Mouse (Mus musculus) naive thymus-derived CD4-positive, alpha-beta T cell, adult 2 months (primary cell): ENCODE measurements around the gene Oas1e.

Source experiments
- DNase-seq: peaks from one replicate; pipeline ENCODE4 v3.0.0-alpha.2; 2011; ENCODE audit warnings: low read depth

Oas1e gene

GRCm38 (mm10) chr5:120776801-120777200, 18.5 kb downstream of the Oas1e start:
- DNase-seq: peak; percentile 39

GRCm38 (mm10) chr5:120775287-120775985, 19.9 kb downstream of the Oas1e start:
- peak; percentile 91 for DNase-seq

DNA sequence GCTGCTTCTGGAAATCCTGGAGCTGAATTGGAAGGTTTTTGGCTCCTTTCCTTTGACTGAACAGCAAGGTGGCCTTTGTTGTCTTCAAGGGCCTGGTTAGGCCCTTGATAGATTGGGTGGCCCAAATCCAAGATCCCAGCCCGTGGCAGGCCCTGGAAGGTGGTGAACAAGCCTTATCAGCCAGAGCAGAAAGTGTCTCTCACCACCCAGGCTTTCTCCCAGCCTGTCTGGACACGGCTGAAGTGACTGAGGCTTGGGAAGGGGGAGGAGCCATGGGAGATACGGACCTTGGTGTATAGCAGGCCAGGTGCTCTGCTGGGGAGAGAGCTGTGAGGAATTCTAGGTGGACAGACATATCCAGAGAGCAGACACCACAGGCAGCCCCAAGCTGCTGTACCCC, 25.9 kb downstream of the Oas1e start:
- no peak for DNase-seq

DNA sequence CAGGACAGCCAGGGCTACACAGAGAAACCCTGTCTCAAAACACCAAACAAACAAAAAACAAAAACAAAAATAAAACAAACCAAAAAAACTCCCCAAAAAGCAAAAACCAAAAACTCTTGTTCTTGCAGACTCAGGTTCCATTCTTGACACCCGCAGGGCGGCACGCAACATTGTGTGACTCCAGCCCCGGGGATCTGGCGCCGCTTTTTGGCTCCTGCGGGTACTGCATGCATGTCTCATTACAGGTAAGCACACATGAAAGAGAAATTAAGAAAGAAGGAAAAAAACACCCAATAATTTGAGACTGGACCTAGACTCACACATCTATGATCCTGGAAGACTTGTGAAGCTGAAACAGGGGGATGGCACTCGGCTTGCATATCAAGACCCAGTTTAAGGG, 30.3 kb downstream of the Oas1e start:
- no peak for DNase-seq

DNA sequence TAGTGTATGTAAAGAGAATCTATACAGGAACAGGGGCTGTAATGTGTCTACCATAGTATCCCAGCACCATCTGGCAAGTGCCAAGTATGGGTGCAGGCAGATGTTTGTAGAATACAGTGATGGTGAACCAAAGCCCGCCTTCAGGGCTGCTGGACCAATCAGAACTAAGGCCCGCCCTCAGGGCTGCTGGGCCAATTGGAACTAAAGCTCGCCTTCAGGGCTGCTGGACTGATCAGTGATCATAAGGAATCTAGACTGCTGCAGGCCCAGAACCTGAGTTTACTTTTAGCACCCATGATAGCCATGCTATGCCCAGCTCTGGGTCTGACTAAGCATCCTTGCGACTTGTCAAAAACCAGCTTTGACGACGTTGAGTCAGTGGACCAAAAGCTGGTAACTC, 33.4 kb downstream of the Oas1e start:
- DNase-seq: no peak

DNA sequence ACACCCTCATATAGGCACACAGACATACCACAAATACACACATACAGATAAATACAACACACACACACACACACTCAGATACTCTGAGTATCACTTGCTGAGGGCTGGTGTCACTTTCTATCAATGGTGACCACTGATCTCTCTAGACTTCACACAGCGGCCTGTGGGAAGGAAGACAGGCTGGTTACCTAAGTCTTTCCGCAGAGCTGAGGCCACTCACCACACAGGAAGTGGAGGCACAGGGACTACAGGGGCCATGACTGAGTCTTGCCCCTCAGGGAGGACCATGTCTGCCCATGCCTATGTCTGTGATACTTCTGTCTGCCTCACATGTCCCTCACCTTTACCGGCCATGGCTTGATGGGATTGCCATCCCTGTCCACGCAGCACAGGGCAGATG, 41.1 kb downstream of the Oas1e start:
- no peak for DNase-seq

DNA sequence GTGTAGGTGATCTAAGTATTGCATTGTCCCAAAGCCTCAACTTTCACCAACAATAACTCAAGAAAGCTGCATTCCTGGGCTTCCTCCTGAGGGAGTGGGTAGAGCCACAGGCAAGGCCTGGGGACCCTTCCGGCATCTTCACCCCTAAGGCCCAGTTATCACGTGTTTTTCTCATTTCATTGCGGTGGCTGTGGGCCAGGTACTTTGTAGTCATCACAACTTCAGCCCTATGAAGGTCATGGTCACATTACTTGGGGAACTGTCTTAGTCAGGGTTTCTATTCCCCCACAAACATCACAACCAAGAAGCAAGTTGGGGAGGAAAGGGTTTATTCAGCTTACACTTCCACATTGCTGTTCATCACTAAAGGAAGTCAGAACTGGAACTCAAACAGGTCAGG, 42.5 kb downstream of the Oas1e start:
- no peak for DNase-seq

GRCm38 (mm10) chr5:120751206-120751605, 44.1 kb downstream of the Oas1e start:
- no peak for DNase-seq

DNA sequence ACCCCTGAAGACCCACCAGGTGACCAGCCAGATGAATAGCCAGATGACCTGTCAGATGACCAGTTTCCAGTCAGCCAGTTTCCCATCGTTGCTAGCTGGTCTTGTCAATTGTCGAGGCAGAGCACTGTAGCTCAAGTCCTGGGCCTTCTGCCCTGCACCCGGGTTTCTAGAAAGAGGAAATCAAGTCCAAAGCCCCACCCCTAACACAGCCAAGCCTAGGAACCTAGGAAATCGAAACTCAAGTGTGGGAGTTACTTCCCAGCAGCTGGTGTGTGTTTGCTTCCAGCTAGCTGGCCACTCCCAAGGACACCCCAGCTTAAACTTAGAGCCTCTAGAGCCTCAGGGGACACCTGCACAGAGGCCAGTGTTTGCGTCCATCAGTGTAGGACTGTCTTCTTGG, 45.6 kb downstream of the Oas1e start, which contains the start of gene Oas2:
Oas2 (minus strand) TSS at position 166 of the 400 bp plus-strand sequence.
- DNase-seq: peak; percentile 50

DNA sequence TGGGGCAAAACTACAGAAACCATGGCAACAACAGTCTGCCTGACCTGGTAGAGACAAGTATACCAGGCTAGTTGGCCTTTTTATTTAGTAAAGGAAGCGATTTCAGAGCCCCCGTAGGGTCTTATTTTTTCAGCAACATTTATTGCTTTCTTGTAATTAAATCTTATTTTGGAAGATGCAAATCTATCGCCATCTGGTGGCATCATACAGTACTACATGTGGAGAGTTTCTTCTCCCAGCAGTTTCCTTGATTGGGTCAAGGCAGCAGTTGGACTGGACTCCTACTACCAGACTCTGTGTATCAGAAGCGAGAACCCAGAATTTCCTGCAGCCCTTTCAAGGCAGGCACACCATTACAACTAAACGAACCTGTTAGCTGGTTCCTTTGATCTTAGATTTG, 48.9 kb downstream of the Oas1e start:
- peak; percentile 84 for DNase-seq

DNA sequence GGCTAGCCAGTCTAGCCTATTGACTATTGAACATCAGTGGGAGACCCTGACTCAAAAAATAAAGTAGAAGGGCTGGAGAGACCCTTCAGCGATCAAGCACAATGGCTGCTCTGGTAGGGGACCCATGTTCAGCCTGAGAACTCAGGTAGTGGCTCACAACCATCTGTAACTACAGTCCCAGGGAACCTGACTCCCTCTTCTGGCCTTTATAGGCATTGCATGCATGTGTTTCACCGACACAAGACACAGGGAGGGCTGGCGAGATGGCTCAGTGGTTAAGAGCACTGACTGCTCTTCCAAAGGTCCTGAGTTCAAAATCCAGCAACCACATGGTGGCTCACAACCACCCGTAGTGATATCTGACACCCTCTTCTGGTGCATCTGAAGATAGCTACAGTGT, 53.2 kb downstream of the Oas1e start:
- peak; percentile 84 for DNase-seq
